Mouse (Mus musculus): ENCODE measurements at regions not wholly inside any gene's neighbourhood (a gene's known extent, or its start where the extent isn't known, plus 50 kb on each side); places are given as distances from the start of the nearest gene placed in this dataset.

- TF ChIP-seq CTCF (IDR thresholded peaks at IDR 0.05; ENCODE audit: control insufficient read depth, insufficient read depth, low read length) (no peak), POLR2A (IDR thresholded peaks at IDR 0.05; ENCODE audit: borderline replicate concordance, control insufficient read depth, low read depth, low read length) (no peak)
These were observed 380.9 kb upstream of the Slc30a5 start for GRCm38 (mm10) chr13:101214094-101214493.
